Mouse (Mus musculus) left cerebral cortex, adult 18-20 months (tissue): ENCODE results near the gene Ddrgk1. TPM values are rescaled to one million over a fixed set of nuclear protein-coding genes. Genes with fewer than 3 reads are reported as not detected.

ENCODE experiments used
- DNase-seq, 2 experiments: peaks; one replicate each; pipeline ENCODE4 v3.0.0; 2021 to 2022; ENCODE audit warnings: low spot score in 2 of 2, mixed read lengths in 1 of 2
- long read RNA-seq, 2 experiments: library from polyadenylated mRNA; stranded (forward); transcript quantifications; one replicate each; pipeline ENCODE4 v2.0.0; 2021
- total RNA-seq, 2 experiments: library from RNA; stranded (reverse); gene quantifications; 2 replicates each; pipeline ENCODE4 v1.2.3; 2021

Gene Ddrgk1
- total RNA-seq, result 100 to 1,000 TPM; 102 to 109 TPM
- long read RNA-seq, experiment 1, transcript Ddrgk1-201 (9 exons, 1,238 nt), result major isoform, 69 of 101 reads
- long read RNA-seq, experiment 1, partial matches to known transcripts, result 23 of 101 reads
- long read RNA-seq, experiment 1, other reads (novel, unspliced or antisense), result 8 of 101 reads
- long read RNA-seq, experiment 2, transcript Ddrgk1-201 (9 exons, 1,238 nt), result major isoform, 50 of 81 reads
- long read RNA-seq, experiment 2, partial matches to known transcripts, result 22 of 81 reads
- long read RNA-seq, experiment 2, other reads (novel, unspliced or antisense), result 9 of 81 reads

DNA sequence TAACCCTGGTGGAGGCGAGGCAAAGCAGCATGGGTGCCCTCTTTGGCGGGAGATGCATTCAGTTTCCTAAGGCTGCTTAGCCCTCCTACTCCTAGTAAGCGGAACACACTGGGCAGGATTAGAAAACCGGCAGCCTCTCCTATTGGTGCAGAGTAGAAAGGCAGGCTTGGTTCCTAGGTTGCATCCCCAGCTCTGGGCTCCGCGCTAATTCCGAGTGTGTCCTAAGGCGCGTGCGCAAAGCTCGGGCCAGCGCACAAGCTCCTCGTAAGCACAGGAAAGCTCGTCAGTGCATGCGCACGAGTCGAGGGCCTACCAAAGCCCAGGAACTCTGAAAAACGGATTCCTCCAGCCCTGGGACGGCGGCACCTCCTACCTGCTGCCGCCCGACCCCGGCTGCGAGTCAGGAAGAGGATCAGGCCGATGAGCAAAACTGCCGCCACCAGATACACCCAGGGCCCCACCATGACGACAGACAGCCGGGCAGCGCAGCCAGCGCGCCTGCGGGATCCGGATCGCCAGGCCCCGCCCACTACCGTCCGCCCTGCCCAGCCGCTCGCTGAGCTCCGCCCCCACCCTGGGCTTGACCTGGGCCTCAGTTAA, at the start of gene Ddrgk1:
Gene Ddrgk1 (minus strand): TSS at position 558 of the 600 bp plus-strand sequence.
- peak; percentile 87 to 94 for DNase-seq

- no peak for DNase-seq
These were observed 42.6 kb upstream of the Ddrgk1 start for GRCm38 (mm10) chr2:130707057-130707456.

- no peak for DNase-seq
These were observed 42.1 kb upstream of the Ddrgk1 start for GRCm38 (mm10) chr2:130706602-130707001.

- DNase-seq, result no peak
These were observed 40.7 kb upstream of the Ddrgk1 start for GRCm38 (mm10) chr2:130705178-130705577.

- no peak for DNase-seq
These were observed 39.9 kb upstream of the Ddrgk1 start for GRCm38 (mm10) chr2:130704040-130705001.

DNA sequence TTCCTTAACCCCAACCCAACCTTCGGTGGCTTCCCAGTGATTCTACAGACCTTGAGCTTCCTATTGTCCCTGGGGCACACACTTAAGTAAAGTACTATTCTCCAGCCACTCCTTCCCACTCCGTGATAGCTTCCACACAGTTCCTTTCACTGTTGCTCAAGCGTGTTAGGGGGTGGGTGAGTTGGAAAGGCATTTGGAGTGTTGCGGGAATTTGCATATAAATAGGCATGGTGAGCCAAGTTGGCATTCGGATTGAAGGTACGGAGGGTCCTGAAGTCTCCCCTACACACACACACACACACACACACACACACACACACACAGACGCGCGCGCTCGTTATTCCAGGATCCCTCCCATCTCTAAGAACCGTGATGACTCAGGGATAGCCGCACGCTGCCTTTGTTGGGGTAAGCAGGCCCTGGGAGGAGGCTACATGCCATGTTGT, 33.4 kb upstream of the Ddrgk1 start:
- DNase-seq, result peak; percentile 27 to 36

- peak; percentile 29 to 42 for DNase-seq
These were observed 32.8 kb upstream of the Ddrgk1 start, which contains the start of gene Slc4a11 for GRCm38 (mm10) chr2:130697153-130697810. Gene Slc4a11, minus strand, starts transcription at chr2:130697519.

GRCm38 (mm10) chr2:130696700-130697152, 32.3 kb upstream of the Ddrgk1 start:
- peak in 1 of 2 experiments; percentile 19 for DNase-seq

GRCm38 (mm10) chr2:130693563-130693962, 29.1 kb upstream of the Ddrgk1 start:
- no peak for DNase-seq

DNA sequence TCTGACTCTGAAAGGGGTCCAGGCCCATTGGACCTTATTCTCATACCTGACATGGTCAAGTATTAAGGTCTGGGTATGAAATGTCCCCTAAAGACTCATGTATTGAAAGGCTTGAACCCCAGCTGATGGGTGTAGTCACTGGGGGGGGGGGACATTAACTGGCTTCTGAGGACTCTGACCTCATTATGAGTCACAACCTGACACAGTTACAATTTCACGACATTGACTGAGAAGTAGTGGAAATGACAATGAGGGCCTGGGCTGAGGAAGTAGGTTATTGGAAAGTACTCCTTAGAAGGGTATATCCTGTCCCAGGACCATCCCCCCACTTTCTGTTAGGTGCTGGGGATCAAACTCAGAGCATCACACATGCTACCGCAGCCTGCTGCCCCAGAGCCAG, 24.6 kb upstream of the Ddrgk1 start:
- DNase-seq, result no peak

DNA sequence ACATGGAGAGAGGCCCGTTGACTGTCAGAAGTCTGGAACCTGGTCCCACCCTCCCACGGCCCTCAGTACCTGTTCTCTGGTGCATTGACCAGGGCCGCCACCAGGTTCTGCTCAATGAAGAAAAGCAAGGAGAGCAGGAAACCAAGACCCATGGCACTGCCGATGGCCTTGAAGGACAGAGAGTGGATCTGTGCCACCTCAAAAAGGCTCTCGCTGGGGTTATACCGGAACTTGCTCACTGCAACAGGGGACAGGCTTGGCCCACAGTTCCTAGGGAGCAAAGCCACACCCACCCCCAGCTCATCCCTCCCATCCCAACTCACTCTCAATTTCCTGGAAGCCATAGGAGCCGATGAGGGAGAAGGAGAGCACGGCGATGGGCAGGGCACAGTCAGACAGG, 21.0 kb upstream of the Ddrgk1 start:
- no peak for DNase-seq

DNA sequence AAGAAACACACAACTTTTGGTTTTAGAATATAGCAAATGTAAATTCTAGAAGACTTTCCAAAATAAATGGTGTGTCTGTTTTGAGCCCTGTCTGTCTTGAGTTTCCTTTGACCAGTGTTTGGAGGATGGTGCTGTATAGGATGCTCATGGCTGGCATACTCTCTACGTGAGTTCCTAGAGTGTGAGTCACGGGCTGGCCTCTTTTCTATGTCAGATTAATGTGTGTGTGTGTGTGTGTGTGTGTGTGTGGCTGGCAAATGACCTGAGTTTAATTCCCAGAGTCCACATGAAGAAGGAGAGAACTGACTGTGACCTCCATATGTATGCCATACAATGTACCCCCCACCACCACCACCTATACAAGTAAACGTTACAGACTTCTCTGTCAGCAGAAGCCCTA, 17.1 kb upstream of the Ddrgk1 start:
- DNase-seq, result no peak

DNA sequence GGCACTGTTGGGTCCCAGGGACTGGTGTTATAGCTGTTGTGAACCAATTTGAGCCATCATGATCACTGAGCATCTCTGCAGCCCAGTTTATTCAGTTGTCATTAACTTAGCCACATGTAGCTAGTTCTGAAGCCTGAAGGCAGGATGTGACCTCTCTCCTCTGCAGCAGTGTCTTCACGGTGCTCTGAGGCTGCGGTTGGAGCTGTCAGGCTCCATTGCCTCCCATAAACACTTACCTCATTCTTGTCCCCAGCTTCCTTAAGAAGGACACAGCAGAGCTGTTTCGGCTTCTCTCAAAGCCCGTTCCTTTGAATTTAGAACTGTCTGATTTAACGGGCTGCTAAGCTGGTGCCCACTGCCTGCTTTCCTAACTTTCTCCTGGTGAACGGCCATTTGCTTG, 15.4 kb upstream of the Ddrgk1 start:
- no peak for DNase-seq

DNA sequence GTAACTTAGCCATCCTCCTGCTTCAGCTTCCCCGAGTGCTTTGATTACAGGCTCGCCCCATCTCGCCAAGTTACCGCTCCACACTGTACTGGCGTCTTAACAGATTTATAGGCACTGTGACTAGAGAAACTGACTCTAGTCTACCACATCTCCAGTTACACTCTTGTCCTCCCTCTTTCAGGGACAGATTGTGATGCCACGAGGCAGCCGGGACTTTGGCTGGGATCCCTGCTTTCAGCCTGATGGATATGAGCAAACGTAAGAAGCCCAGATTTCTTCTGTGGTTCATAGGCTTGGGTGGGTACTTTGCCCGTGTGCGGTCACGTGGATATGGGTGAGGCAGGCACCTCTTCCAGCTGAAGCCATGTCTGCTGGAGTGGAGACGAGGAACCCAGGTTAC, 14.7 kb upstream of the Ddrgk1 start:
- DNase-seq, result no peak

GRCm38 (mm10) chr2:130677211-130677610, 12.8 kb upstream of the Ddrgk1 start:
- DNase-seq, result no peak

GRCm38 (mm10) chr2:130667559-130667958, 3.1 kb upstream of the Ddrgk1 start, which contains the start of gene Itpa:
Gene Itpa, plus strand, starts transcription at chr2:130667610.
- peak; percentile 83 to 90 for DNase-seq

DNA sequence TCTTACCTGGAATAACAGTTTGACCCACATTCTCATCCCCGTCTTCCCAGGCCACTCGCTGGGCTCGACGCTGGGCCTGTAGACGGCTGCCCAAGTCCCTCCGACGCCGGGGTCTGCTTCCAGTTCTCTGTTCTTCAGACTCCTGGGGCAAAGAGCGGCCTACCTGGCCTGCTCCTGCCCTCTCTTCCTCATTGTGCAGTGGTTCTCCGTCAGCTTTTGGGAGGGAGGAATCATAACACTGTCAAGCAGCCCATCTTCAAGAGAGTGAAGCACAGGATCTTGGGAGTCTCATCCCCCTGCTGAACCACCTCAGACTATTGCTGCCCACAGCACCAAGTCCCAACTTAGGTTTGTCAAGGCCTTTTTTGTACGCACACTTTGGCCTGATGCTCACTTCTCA, 1.1 kb downstream of the Ddrgk1 start:
- DNase-seq, result no peak

DNA sequence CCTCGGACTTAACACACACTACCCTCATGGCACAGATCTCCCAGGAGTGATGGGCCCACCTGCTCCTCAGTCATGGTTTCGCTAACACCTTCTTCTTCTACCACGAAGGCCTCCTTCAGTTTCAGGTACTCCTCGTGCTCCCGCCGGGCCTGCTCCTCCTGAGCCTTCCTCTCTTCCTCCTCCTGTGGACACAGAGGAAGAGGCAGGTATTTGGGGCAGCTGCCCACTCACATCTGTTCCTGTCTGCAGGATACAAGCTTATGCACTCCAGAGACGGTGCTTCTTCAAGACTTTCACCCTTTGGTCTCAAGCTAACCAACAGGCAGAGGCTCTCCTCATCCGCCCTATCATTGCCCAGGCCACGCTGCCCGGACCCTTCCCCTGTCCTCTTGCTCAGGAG, 5.9 kb downstream of the Ddrgk1 start:
- no peak for DNase-seq

GRCm38 (mm10) chr2:130657541-130657940, 6.9 kb downstream of the Ddrgk1 start:
- DNase-seq, result peak; percentile 89 to 92

GRCm38 (mm10) chr2:130656536-130656935, 7.9 kb downstream of the Ddrgk1 start:
- DNase-seq, result peak; percentile 69 to 79
